Mouse (Mus musculus) v-Abl transformed pro-B cells (cell line): Measurements from ENCODE around the gene Trp53inp2.

Experiments used
- in situ Hi-C, 2 experiments: fragments of 400-800 bp; cut with MboI; formaldehyde crosslinking; loops; one replicate each; pipeline ENCODE4 v1.15.1; 2025; ENCODE audit not compliant: unreplicated experiment in 2 of 2

Gene Trp53inp2

DNA sequence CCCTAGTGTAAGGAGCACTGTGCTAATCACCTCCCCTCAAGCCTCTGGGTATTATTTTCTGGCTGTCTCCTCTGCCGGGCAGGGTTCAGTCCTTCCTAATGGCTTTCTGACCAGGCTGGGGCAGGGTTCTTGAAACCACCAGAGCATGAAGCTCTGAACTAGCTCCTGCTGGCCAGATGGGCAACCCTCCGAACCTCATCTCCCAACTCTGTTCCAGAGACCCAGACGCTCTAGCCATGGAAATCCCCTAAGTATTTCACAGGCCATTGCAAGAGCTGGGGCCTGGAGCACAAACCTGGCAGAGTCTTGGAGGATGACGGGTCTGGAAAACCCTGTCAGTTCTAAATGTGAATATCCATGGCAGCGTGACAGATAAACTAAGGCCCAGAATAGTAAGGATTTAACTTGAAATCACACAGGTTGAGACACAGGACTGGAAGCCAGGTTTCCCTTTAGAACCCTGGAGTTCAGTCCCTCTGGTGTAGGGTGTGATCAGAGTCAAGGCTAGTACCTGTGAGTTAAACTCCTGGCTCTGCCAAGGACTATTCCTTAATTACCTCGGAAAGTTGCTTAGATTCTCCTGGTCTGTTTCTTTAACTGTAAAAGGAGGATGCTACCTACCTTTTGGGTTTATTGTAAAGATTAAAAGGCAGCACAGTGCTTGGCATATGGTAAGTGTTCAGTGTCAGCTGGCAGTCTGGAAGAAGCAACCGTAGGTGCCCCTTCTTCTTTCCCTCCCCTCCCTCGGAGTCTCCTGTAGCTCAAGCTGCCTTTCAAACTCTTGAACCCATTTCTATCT lies at the start of gene Trp53inp2:
Trp53inp2 (plus strand) TSS at position 799 of the 799 bp plus-strand sequence.
- in situ Hi-C loops: loop anchor here (5.0 to 10.0 kb wide), 2 partner anchors 146 to 298 kb away; partner anchors contain the start of gene Dynlrb1 (in 1 of the 2)

DNA sequence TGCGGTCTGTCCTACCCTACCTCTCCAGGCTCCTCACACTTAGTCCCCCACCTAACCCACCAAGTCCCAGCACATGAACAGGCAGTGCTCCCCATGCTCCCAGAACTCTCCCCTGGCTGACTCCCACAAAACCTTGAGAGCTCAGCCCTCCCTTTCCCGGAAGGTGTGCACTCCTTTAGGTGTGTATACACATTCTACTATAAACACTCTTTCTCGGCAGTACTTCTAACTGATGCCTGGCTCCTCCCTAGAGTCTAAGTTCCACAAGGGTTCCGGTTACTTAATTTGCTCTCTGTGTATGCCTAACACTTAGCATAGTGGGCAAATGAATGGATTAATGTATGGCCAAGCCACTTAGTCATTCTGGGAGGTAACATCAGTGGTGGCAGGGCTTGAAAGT lies 49.5 kb upstream of the Trp53inp2 start:
- in situ Hi-C loops: no loop called here

DNA sequence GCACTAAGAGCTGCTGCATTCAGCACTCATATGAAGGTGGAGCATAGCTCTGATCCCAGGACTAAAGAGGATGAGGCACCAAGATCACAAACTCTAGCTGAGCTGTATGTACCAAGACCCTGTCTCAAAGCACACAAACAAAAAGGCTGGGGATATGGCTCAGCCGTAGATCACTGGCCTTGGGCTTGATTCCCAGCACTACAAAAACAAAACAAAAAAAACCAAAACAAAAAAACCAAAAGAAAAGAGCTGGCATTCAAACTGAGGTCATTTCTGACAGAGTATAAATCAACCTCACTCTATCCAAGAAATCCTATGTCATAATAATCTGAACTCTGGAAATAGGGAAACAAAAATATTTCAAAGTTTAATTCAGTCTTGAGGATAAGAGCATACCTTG lies 47.4 kb upstream of the Trp53inp2 start:
- in situ Hi-C loops: no loop called here

DNA sequence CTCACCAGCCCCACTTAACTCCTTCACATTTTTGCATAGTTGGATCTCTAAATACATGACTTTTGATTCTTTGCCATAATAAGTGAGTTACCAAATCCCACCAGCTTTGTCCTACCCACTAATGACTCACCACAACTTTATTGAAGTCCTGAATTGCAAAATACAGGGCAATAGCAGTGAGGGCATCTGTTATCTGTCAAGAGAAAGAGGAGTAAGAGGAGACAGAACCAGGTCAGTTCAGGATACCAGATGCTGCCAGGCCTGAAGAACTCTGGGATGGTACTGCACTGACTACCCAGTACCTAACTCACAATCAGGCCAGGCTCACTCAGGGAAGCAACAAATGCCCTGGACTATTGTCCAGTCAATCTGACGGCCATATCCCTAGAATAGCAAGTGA lies 45.6 kb upstream of the Trp53inp2 start:
- in situ Hi-C loops: no loop called here

DNA sequence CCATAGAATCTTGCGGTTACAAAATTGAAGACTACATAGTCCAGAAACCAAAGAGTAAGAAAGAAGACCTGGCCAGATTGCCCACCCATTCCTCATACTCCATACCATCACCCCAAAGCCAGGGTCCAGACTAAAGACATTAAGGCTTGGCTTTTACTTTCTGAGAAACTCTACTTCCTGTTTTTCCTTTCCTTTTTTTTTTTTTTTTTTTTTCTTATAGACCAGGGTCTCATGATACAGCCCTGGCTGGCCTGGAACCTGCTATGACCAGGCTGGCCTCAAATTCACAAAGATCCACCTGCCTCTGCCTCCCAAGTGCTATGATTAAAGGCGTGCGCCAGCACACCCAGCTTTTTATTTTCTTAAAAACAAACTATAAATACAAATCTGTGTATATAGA lies 44.6 kb upstream of the Trp53inp2 start:
- in situ Hi-C loops: no loop called here

DNA sequence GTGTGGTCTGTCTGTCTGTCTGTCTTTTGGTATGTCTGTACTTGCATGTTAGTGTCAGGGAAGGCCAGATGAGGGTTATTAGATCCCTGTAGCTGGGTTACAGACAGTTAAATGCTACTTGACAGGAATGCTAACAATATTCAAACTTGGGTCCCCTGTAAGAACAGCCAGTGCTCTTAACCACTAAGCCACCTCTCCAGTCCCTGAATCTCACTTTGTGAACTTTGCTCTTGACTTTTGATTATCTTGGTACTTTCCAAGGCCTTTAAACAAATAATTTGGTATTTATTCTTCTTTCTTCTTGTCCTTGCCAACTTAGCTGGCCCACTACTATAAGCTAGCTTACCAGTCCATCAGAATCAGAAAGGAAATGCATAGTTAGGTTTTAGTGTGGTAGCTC lies 40.7 kb upstream of the Trp53inp2 start:
- in situ Hi-C loops: no loop called here

DNA sequence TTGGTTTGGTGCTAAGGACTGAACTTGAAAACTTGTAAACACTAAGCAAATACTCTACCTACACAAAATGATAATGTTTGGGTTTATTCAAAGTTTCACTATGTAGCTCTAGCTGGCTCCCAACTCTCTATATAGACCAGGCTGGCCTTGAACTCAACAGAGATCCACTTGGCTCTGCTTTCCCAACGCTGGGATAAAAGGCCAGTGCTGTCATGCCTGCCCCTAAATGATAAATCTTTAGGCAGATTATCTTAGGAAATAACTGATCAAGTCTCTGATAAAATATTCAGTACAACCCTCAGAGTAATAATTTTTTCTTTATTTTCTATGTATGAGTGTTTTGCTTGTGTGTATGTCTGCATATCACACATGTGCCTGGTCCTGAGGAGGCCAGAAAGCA lies 34.2 kb upstream of the Trp53inp2 start:
- in situ Hi-C loops: no loop called here

DNA sequence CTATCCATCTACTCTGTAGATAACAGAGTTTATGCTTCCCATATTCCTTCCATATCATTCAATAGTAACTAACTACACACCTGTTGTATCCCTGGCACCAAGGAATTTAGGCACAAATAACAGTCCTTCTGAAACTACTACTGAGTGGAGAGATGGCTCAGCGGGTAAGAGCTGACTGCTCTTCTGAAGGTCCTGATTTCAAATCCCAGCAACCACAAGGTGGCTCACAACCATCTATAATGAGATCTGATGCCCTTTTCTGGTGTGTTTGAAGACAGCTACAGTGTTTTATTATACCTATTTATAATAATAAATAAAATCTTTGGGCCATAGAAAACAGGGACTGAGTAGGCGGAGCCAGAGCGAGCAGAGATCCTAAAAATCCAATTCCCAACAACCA lies 26.5 kb upstream of the Trp53inp2 start:
- in situ Hi-C loops: no loop called here

DNA sequence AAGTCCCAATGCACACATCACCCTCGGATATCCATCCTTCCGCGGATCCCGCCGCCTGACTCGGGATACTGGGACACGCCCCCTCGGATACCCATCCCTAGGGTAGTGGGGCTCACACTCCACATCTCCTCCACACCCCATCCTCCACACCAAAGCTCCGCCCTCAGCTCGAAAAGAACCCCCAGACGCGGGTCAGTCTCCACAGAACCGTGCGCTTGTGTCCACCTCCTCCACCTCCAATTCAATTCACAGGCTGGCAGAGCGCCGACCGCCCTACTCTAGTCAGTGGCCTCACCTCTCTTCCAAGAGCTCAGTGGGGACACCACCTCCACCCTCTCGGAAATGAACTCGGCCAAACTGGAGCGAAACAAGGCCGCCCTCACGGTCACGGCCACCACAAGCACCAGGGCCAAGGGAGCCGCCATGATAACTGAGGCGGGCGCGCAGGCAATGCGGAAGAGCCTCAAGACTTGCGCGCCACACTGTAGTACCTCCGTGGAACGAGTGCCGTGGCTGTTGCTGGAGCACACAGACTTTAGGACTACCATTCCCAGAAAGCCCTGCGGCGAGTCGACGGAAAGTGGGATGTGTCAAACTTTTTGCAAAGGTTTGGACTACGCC lies 23.8 kb upstream of the Trp53inp2 start, which contains the start of gene Pigu:
Pigu (minus strand) TSS at position 460 of the 621 bp plus-strand sequence.
- in situ Hi-C loops: no loop called here

DNA sequence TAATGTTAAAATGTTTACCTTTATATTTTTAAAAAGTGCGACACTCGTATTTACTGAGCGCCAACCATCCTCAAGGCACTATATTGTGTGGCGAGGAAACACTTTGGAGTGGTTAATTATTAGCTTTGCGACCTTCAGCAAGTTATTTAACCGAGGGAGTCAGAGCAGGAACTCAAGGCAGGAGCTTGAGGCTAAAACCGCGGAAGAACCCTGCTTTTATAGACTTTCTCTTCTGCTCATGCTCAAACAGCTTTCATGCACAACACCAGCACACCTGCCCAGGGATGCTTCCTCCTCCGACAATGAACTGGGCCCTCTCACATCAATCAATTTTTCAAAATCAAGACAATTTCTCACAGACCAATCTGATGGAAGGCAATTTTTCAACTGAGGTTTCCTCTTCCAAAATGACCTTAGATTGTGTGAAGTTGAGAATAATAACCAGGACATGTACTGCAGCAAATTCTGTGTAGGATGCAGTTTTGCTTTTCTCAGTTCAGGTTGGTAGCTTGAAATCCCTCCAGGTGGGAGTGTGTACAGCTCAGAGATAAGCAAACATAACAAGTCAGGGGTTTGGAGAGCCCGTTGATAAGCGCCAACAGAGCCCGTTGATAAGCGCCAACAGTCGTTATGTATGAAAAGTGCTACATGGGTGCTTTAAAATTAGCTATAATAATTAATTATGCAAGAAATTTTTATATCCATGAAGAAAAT lies 23.0 kb upstream of the Trp53inp2 start:
- in situ Hi-C loops: no loop called here

DNA sequence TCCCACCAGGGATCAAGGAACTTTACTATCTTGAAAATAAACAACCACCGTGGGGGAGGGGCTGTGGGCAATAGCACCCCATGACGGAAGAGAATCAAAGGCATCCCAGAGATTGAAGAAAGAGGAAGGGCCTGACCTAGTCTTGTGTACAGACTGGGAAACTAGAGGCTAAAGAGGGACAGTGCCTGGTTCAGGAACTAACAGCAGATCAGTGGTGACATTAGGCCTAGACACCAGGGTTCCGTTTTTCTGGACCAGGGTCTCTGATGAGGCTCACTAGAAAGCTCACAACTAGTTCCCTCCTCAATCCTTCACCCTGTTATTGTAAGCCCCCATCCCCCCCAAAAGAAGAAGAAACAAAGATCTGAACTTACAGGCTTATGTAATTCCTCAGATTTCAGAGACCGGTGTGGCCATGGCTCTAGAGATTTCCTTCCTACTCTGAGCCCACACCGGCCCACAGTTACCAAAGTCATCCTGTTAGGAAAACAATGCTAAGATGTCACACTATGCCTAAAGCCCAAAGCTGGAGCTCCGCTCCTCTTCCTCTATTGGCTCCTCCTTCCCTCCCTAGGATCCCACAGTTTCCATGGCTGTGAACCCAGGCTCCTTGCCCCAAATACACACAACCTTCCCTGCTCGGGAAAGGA lies 13.1 kb upstream of the Trp53inp2 start:
- in situ Hi-C loops: no loop called here

DNA sequence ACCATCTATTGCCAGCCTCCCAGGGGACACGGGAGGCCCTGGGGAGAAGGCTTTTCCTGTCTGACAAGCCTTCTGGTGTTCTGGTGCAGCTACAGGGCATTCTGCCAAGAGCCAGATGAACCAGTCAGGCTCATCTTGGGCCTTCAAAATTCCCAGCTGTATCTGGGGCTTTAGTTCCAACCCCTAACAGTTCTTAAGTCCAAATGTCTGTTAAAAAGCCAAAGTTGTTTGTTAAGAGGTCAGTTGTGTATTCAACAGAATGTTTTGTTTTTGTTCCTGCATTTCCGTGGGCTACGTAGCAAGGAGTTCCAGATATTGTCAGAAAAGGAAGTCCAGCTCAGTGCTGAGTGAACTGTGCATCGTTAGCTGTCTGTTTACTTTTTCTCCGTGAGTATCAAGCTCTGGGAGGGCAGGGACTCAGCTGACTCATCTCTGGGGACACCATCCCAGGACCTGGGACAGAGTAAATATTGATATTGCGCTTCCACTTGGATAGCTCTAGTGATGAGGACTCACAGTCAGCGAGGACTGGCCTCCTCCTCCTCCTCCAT lies 11.5 kb upstream of the Trp53inp2 start:
- in situ Hi-C loops: no loop called here

DNA sequence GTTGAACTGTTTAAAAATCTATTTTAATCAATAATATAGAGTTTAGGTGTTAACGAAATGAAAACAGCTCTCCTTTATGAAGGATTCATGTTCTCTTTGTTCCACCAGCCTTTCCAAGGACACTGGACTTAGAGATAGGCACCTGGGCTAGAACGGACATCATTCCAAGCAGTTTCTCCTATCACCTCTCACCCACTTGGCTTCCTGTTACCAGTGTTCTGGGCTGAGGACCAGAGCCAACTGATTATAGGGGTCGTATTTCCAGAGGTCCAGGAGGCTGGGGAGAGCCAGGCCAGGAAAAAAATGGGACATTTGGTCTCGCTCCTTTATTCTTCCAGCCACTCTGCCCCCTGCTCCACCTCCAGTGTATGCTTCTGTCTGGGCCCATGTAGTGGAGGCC lies 8.4 kb upstream of the Trp53inp2 start:
- in situ Hi-C loops: no loop called here

DNA sequence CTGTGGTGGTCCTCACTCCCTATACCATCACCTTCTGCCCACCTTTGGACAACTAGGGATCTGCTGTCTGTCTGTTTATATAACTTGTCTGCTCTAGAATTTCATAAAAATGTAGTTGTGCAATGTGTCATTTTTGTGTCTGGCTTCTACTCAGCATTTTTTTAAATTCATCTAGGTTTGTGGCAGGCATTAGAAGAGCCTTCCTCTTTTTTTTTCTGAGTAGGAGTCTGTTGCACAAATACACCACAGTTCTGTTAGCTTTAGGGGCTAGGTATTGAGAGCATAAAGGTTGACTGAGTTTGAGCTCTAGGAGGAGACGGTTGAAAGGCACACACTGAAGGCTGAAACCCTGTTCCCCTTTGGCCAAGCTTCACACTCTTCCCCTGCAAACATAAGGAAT lies 7.6 kb upstream of the Trp53inp2 start:
- in situ Hi-C loops: no loop called here

DNA sequence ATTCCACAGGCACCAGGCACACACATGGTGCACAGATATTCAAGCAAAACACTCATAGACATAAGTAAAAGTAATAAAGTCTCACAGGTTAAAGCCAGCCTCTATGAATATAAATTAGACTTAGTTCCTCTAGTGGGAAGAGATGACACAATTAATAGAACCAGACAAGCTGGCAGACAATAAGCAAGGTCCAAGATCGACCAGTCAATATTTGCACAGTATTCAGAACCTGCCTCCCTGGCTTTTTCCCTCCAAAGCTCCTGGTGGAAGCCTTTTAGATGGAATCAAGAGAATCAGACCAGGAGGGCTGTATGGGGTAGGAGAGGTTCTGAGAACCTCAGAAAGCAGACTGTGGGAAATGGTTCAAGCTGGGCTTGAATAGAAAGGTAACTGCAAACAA lies 7.0 kb upstream of the Trp53inp2 start:
- in situ Hi-C loops: no loop called here

DNA sequence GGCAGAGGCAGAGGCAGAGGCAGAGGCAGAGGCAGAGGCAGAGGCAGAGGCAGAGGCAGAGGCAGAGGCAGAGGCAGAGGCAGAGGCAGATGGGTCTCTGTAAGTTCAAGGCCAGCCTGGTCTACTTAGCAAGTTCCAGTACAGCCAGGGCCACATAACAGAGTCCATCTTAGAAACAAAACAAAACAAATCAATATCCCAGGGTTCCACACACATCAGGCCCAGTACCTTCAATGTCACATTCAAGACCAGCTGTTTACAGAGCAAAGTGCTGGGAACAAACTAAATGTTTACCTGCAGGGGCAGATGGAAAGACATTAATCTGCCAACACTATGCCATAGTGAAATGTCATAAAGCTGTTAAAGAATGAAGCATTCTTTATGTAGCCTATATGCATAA lies 6.3 kb upstream of the Trp53inp2 start:
- in situ Hi-C loops: no loop called here

DNA sequence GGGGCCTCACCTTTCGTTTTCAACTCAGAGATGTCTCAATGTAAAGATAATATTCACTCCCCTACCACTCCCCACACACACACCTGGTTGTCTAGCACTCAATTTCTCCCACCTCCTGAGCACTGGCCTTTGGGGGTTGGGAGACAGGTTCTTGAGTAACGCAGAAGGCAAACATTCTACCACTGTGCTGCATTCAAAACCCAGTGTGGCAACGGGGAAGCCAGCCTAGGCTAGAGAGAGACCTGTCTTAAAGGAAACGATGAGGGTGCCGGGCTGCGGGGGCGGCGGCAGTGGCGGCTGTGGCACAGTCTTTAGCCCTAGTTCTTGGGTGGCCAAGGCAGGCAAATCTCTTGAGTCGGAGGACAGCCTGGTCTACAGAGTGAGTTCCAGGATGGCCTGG lies 4.7 kb upstream of the Trp53inp2 start:
- in situ Hi-C loops: no loop called here

DNA sequence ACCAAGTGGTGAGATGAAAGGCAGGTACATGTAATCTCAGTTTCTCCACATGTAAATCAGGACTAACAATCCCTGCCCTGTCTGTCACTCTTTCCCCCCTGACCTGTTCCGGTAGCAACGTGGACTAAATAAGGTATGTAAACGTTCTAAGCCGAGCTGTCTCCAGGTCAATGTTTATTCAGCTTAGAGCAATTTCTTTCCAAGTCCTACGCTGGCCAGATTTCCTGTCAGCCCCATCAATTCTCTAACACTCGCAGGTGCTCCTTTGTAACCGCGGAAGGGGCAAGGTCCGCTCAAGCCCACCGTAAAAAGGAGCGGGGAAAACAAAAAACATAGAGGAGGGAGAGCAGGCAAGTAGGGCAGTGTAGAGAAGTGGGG lies 190 bp downstream of the Trp53inp2 start:
- in situ Hi-C loops: loop anchor here (5.0 to 10.0 kb wide), 2 partner anchors 146 to 299 kb away; partner anchors contain the start of gene Dynlrb1 (in 1 of the 2)

DNA sequence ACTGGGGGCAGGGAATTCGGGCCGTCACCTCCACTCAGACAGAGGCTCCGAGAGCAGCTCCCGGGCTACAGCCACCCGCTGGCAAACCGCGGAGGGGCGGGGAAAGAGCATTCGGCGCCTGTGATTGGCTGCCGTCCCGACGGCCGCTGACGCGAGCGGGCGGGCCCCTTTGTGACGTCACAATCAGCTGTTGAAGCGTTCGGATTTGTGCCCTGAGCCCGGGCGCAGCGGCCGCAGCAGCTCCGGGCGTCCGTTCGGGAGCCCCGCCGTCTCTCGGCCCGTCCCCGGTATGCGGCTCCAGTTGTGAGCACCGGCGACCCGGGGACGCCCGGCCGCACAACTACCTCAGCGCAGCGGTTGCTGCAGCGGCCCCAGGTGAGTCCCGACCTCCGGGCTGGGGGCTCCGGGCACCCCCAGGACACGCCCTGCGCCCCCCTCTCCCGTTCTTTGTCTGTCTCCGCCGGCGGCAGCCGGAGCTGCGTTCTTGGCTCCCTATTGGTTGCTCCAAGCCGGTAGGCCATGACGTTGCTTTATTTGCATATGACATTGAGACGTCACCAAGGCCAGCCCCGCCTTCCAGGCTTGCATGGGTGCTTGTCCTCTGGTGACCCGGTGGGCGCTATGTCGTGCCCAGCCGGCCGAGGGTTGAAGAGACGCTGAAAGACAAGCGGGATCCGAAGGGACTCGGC lies 928 bp downstream of the Trp53inp2 start:
- in situ Hi-C loops: loop anchor here (5.0 to 10.0 kb wide), 2 partner anchors 147 to 299 kb away; partner anchors contain the start of gene Dynlrb1 (in 1 of the 2)

DNA sequence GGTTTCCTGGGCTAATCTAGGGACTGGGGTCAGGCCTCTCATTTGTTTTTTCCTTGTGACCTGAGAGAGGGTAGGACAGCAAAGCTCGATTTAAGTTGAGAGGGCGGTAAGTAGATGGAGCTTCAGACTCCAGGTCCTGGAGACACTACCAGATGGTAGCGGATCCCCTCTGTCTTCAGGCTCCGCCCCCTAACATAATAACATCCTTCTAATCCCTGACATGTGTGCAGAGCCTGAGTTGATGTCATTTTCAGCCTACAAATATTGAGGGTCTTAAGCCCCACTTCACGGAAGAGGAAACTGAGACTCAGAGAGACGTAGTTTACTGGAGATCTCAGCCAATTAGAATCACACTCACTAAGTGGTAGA lies 1.5 kb downstream of the Trp53inp2 start:
- in situ Hi-C loops: loop anchor here (5.0 to 10.0 kb wide), 2 partner anchors 148 to 300 kb away; partner anchors contain the start of gene Dynlrb1 (in 1 of the 2)
